Mouse (Mus musculus): ENCODE results near the gene Psg26. TPM values are rescaled to one million over a fixed set of nuclear protein-coding genes. Genes with fewer than 3 reads are reported as not detected.

Gene Psg26
- not detected for polyA plus RNA-seq (2014; fragmentation: Illumina TruSeq; extraction: RNeasy Lipid Tissue Mini Kit (QIAGEN cat#74804); ENCODE audit: low read depth, low replicate concordance)

DNA sequence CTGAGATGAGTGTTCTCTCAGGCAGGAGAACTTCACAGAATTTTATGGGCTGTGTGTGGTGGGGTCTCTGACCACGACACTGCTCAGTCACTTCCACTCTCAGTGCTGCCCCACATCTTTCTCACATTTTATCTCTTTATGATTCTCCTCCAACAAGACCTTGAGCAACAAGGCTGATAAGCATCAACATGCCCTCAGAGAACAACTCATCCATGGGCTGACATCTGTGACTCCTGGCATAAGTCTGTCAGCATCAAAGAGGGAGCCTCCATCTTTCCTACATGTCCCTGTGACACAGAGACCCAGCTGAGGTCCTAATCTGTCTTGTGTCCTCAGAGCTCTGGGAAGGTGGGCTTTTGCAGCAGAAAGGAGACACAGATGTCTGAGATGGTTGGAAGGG is at the start of gene Psg26:
Gene Psg26, minus strand, starts transcription at position 101 of the 400 bp plus-strand sequence.

DNA sequence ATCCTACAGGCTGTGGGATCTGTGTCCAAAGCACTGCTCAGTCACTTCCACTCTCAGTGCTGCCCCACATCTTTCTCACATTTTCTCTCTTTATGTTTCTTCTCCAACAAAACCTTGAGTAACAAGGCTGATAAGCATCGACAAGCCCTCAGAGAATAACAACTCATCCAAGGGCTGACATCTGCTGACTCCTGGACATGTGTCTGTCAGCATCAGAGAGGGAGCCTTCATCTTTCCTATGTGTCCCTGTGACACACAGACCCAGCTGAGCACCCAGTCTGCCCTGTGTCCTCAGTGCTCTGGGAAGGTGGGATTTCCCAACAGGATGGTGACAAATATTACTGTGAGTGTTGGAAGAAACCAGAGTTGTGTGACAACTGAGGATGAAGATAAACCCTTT is 48.2 kb upstream of the Psg26 start, which contains the start of gene Psg25:
Gene Psg25, minus strand, starts transcription at position 101 of the 400 bp plus-strand sequence.

GRCm38 (mm10) chr7:18431941-18432340 is 52.0 kb downstream of the Psg26 start, which contains the start of gene Psg28:
Psg28 (minus strand) TSS chr7:18432041.

Other genes with a start within 250 kb of the Psg26 start
- not detected for gene Mill1, start 238.8 kb downstream of the Psg26 start, polyA plus RNA-seq (2014; fragmentation: Illumina TruSeq; extraction: RNeasy Lipid Tissue Mini Kit (QIAGEN cat#74804); ENCODE audit: low read depth, low replicate concordance)
- not detected for gene Psg18, start 129.2 kb downstream of the Psg26 start, polyA plus RNA-seq (2014; fragmentation: Illumina TruSeq; extraction: RNeasy Lipid Tissue Mini Kit (QIAGEN cat#74804); ENCODE audit: low read depth, low replicate concordance)
- gene Psg28, start 52.1 kb downstream of the Psg26 start, polyA plus RNA-seq (2014; fragmentation: Illumina TruSeq; extraction: RNeasy Lipid Tissue Mini Kit (QIAGEN cat#74804); ENCODE audit: low read depth, low replicate concordance), result not detected
- not detected for gene Psg25, start 48.1 kb upstream of the Psg26 start, polyA plus RNA-seq (2014; fragmentation: Illumina TruSeq; extraction: RNeasy Lipid Tissue Mini Kit (QIAGEN cat#74804); ENCODE audit: low read depth, low replicate concordance)
- not detected for gene Psg27, start 83.1 kb upstream of the Psg26 start, polyA plus RNA-seq (2014; fragmentation: Illumina TruSeq; extraction: RNeasy Lipid Tissue Mini Kit (QIAGEN cat#74804); ENCODE audit: low read depth, low replicate concordance)
- gene Psg23, start 132.3 kb upstream of the Psg26 start, polyA plus RNA-seq (2014; fragmentation: Illumina TruSeq; extraction: RNeasy Lipid Tissue Mini Kit (QIAGEN cat#74804); ENCODE audit: low read depth, low replicate concordance), result not detected
- not detected for gene Psg21, start 172.5 kb upstream of the Psg26 start, polyA plus RNA-seq (2014; fragmentation: Illumina TruSeq; extraction: RNeasy Lipid Tissue Mini Kit (QIAGEN cat#74804); ENCODE audit: low read depth, low replicate concordance)
- gene Psg20, start 202.0 kb upstream of the Psg26 start, polyA plus RNA-seq (2014; fragmentation: Illumina TruSeq; extraction: RNeasy Lipid Tissue Mini Kit (QIAGEN cat#74804); ENCODE audit: low read depth, low replicate concordance), result not detected
- gene Psg22, start 233.9 kb upstream of the Psg26 start, polyA plus RNA-seq (2014; fragmentation: Illumina TruSeq; extraction: RNeasy Lipid Tissue Mini Kit (QIAGEN cat#74804); ENCODE audit: low read depth, low replicate concordance), result not detected

All from heart, adult 10 weeks (tissue).